Mouse (Mus musculus): Measurements from ENCODE around the gene Gm266. TPM values are rescaled to one million over a fixed set of nuclear protein-coding genes. Genes with fewer than 3 reads are reported as not detected.
A peak's percentile ranks its signal among the peaks of the same experiment; 100 is the strongest.

The Gm266 gene
- total and polyA plus RNA-seq, 2 experiments from 2014 or later, result 8.4 to 12.6 TPM

DNA sequence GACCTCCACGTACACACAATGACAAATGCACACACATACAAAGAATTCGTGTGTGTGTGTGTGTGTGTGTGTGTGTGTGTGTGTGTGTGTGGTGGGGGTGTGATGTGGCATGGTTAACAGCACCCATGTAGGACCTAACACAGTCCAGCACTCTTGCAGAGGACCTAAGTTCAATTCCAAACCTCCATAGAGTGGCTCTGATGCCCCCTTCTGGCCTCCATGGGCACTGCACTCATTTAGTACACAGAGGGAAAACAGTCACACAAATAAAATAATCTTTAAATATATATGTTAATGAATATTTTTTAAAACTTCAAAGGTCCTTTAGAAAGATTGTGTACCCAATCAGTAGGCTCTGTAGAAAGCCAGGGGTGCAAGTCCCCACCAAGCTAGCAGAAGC, 5.7 kb downstream of the Gm266 start:
- DNase-seq (ENCODE audit: low spot score) (no peak), ATAC-seq (ENCODE audit: low FRiP score) (no peak)
- H3K9me3 ChIP-seq (ENCODE audit: low read length), result no peaks in the 10 kb centered on the region
- H3K4me1 ChIP-seq (ENCODE audit: insufficient read depth, low read length), result no peaks in the 10 kb centered on the region
- TF ChIP-seq CTCF (IDR thresholded peaks at IDR 0.05), result peak; percentile 74
- H3K4me2 ChIP-seq (ENCODE audit: low read depth, low read length, poor library complexity, severe bottlenecking), result no peak overlapping the region
- peaks cover 13% of the 10 kb centered on the region for H3K27me3 ChIP-seq (ENCODE audit: insufficient read depth, low read length)
- 77% methylated on average over 2 of the region's 2 CpGs for WGBS
- no peak overlapping the region for H3K4me3 ChIP-seq (ENCODE audit: low read depth, low read length)
- no peaks in the 10 kb centered on the region for H3K36me3 ChIP-seq (ENCODE audit: insufficient read depth, low read length)
- no peak overlapping the region for H3K9ac ChIP-seq (replicated peaks; ENCODE audit: low read length, poor library complexity, severe bottlenecking)
- no peak overlapping the region for H3K27ac ChIP-seq (ENCODE audit: low read depth, low read length)

DNA sequence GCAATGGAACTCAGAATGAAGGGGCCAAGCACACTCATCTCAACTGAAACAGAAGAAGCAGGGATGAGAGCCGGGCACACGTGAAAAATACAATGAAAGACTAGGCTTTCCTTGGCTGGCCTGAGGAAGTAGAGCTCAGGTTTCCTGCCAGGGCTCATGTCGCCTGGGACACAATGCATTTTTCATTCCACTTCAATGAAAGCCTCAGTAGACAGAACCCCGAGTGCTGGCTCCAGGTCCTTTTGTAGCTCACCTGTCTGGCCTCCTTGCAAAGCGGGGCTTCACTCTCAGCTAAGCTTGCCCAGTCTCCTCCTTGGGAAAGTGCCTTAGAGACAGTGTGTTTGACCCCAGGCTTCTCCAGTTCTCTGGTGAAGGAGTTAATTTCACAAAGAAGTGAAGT, 6.7 kb downstream of the Gm266 start:
- no peaks in the 10 kb centered on the region for H3K4me1 ChIP-seq (ENCODE audit: insufficient read depth, low read length)
- H3K27me3 ChIP-seq (ENCODE audit: insufficient read depth, low read length), result peaks cover 4% of the 10 kb centered on the region; the same call in 1 of the 2 replicates
- 65% methylated on average over 5 of the region's 5 CpGs for WGBS
- ATAC-seq (ENCODE audit: low FRiP score) (no peak), DNase-seq (ENCODE audit: low spot score) (no peak)
- no peak overlapping the region for H3K4me3 ChIP-seq (ENCODE audit: low read depth, low read length)
- H3K36me3 ChIP-seq (ENCODE audit: insufficient read depth, low read length), result no peaks in the 10 kb centered on the region
- TF ChIP-seq CTCF (IDR thresholded peaks at IDR 0.05), result no peak
- H3K27ac ChIP-seq (ENCODE audit: low read depth, low read length), result no peak overlapping the region
- H3K9ac ChIP-seq (replicated peaks; ENCODE audit: low read length, poor library complexity, severe bottlenecking), result no peak overlapping the region
- no peak overlapping the region for H3K4me2 ChIP-seq (ENCODE audit: low read depth, low read length, poor library complexity, severe bottlenecking)
- H3K9me3 ChIP-seq (ENCODE audit: low read length), result no peaks in the 10 kb centered on the region

DNA sequence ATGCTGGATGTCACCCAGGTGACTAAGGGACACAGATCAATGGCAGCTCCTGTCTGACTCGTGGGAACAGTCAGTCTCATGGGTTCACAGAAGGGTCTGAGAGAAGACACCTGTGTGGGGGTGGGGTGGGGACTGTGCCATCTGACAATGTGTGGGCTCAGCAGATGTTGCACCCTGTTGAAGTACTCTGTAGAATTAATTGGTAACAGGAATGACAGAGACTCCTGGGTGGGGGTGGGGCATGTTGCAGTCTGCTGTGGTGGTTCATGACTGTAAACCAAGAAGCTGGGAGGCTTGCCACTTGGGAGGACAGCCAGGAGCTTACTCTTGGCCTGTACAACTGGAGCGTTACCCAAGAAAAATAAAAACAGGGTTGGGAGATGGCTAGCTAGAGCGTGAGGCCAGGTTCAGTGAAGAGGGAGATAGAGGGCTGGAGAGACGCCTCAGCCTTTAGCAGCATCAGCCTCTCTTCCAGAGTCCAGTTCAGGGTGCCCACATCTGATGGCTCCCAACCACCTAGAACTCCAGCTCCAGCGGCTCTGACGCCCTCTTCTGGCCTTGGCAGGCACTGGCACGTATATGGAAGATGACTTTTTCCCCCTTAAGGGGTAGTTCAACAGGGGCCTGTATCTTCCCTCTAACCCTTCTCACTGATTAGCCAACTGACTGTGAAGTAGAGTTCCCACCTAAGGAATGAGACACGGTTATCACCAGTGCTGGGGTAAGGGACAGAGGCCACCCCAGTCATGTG, 10.6 kb downstream of the Gm266 start:
- TF ChIP-seq CTCF (IDR thresholded peaks at IDR 0.05), result peak; percentile 38
- H3K27ac ChIP-seq (ENCODE audit: low read depth, low read length), result no peak overlapping the region
- DNase-seq (ENCODE audit: low spot score), result peak; percentile 64
- 58% methylated on average over 8 of the region's 8 CpGs for WGBS
- no peaks in the 10 kb centered on the region for H3K9me3 ChIP-seq (ENCODE audit: low read length)
- no peaks in the 10 kb centered on the region for H3K27me3 ChIP-seq (ENCODE audit: insufficient read depth, low read length)
- H3K4me3 ChIP-seq (ENCODE audit: low read depth, low read length), result no peak overlapping the region
- no peak overlapping the region for H3K9ac ChIP-seq (replicated peaks; ENCODE audit: low read length, poor library complexity, severe bottlenecking)
- ATAC-seq (ENCODE audit: low FRiP score), result no peak; the same call in 1 of the 2 replicates
- no peaks in the 10 kb centered on the region for H3K36me3 ChIP-seq (ENCODE audit: insufficient read depth, low read length)
- no peaks in the 10 kb centered on the region for H3K4me1 ChIP-seq (ENCODE audit: insufficient read depth, low read length)
- no peak overlapping the region for H3K4me2 ChIP-seq (ENCODE audit: low read depth, low read length, poor library complexity, severe bottlenecking)

DNA sequence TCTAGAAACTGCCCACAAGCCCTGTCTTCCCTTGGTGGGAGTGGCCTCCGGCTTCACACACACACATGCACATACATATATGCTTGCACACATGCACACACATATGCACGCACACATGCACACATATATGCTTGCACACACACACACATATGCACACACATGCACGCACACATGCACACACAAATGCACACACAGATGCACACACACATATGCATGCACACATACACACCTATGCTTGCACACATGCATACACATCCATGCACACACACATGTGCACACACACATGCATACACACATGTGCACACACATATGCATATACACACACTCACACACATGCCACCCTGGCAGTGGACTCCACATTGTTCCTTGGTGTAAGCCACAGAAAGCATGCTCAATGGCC, 11.2 kb downstream of the Gm266 start:
- Histone ChIP-seq H3K4me2 (ENCODE audit: low read depth, low read length, poor library complexity, severe bottlenecking) (no peak overlapping the region), H3K4me3 (ENCODE audit: low read depth, low read length) (no peak overlapping the region), H3K4me1 (ENCODE audit: insufficient read depth, low read length) (no peaks in the 10 kb centered on the region), H3K27ac (ENCODE audit: low read depth, low read length) (no peak overlapping the region), H3K36me3 (ENCODE audit: insufficient read depth, low read length) (no peaks in the 10 kb centered on the region), H3K27me3 (ENCODE audit: insufficient read depth, low read length) (no peaks in the 10 kb centered on the region), H3K9me3 (ENCODE audit: low read length) (no peaks in the 10 kb centered on the region), H3K9ac (replicated peaks; ENCODE audit: low read length, poor library complexity, severe bottlenecking) (no peak overlapping the region)
- ATAC-seq (ENCODE audit: low FRiP score) (no peak), DNase-seq (ENCODE audit: low spot score) (no peak)
- 96% methylated on average over 3 of the region's 3 CpGs for WGBS
- no peak for TF ChIP-seq CTCF (IDR thresholded peaks at IDR 0.05)

DNA sequence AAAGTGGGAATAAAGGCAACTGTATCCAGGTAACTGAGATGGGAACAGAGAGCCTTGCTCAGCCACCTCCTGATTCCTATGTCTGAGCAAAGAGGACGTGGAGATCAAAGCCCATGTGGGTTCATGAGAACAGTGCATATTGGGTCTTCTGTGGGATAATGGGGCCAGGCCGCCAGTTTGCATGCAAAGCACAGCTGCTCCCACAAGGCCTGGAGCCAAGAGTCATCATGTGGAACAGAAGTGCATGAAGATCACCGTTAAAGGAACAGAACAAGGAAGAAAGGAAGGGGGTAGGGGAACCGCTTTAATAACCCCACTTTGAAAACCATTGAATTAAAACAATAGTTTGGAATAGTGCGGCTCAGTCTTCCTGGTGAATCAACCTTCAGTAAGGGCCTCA, 12.7 kb downstream of the Gm266 start:
- DNase-seq (ENCODE audit: low spot score) (peak; percentile 75), ATAC-seq (ENCODE audit: low FRiP score) (no peak)
- Histone ChIP-seq H3K27me3 (ENCODE audit: insufficient read depth, low read length) (no peaks in the 10 kb centered on the region), H3K27ac (ENCODE audit: low read depth, low read length) (no peak overlapping the region), H3K9me3 (ENCODE audit: low read length) (no peaks in the 10 kb centered on the region), H3K4me3 (ENCODE audit: low read depth, low read length) (no peak overlapping the region), H3K4me2 (ENCODE audit: low read depth, low read length, poor library complexity, severe bottlenecking) (no peak overlapping the region), H3K4me1 (ENCODE audit: insufficient read depth, low read length) (no peaks in the 10 kb centered on the region), H3K36me3 (ENCODE audit: insufficient read depth, low read length) (no peaks in the 10 kb centered on the region), H3K9ac (replicated peaks; ENCODE audit: low read length, poor library complexity, severe bottlenecking) (no peak overlapping the region)
- no peak for TF ChIP-seq CTCF (IDR thresholded peaks at IDR 0.05)
- WGBS, result 51% methylated on average over 5 of the region's 5 CpGs

DNA sequence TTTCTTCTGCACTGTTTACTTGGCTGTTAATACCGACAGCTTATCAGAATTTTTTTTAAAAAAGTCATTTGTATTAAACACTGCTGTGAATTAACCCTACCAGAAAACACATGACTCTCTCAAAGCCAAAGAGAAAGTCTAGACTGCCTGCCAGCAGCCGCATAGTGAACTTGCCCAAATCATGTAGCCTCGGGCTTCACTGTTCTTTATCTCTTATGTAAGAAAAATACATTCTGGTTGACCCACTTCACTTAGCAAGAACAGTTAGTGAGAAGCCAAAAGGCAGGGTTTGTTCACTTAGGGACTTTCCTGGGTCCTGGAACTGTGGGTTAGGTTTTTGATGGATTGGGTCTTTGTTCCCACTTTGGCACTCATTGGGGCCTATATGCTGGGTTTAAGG, 13.9 kb downstream of the Gm266 start:
- Histone ChIP-seq H3K4me2 (ENCODE audit: low read depth, low read length, poor library complexity, severe bottlenecking) (no peak overlapping the region), H3K4me1 (ENCODE audit: insufficient read depth, low read length) (no peaks in the 10 kb centered on the region), H3K9ac (replicated peaks; ENCODE audit: low read length, poor library complexity, severe bottlenecking) (no peak overlapping the region), H3K27me3 (ENCODE audit: insufficient read depth, low read length) (no peaks in the 10 kb centered on the region), H3K9me3 (ENCODE audit: low read length) (no peaks in the 10 kb centered on the region), H3K4me3 (ENCODE audit: low read depth, low read length) (no peak overlapping the region), H3K27ac (ENCODE audit: low read depth, low read length) (no peak overlapping the region), H3K36me3 (ENCODE audit: insufficient read depth, low read length) (no peaks in the 10 kb centered on the region)
- 87% methylated on average over 3 of the region's 3 CpGs for WGBS
- no peak for TF ChIP-seq CTCF (IDR thresholded peaks at IDR 0.05)
- DNase-seq (ENCODE audit: low spot score) (no peak), ATAC-seq (ENCODE audit: low FRiP score) (no peak)

All from midbrain, postnatal 0 days (tissue).